Mouse (Mus musculus): ENCODE measurements around the gene Ces2a.
A peak's percentile ranks its signal among the peaks of the same experiment; 100 is the strongest.

Gene Ces2a

DNA sequence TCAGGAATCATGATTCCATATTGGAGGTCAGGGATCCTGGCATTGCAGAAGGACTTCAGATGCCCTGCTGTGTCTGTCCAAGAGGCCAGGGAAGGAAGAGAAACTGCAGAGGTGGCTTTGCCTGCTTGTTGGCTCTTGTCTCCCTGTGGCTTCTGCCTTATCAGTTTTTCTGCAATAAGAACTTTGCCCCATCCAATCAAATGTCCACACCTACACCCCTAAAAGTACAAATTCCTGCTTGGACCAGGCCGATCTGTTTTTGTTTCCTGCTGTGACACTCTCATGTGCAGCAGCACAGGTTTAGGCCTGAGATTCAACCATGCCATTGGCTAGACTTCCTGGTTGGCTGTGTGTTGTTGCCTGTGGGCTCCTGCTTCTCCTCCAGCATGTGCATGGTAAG lies at the start of gene Ces2a:
TSS of gene Ces2a (plus strand) at position 251 of the 400 bp plus-strand sequence.
- no peak for DNase-seq

DNA sequence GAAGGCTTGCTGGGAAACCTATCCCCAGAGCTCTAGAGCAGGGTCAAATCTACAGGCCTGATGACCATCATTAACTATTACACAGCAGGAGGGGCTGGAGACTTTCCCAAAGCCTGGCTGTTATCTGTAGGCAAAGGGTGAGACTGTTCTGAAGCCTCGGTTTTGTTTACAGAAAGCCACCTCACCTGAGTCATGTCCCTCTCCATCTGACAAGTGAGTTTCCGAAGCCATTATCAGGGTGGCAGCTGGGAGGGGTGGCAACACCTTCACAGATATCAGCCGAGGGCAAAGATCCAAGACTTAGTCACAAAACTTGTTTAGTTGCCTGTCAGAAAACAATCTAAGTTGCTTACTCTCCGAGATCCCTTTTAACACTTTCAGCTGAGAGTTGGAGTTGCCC lies 45.4 kb upstream of the Ces2a start:
- no peak for DNase-seq

DNA sequence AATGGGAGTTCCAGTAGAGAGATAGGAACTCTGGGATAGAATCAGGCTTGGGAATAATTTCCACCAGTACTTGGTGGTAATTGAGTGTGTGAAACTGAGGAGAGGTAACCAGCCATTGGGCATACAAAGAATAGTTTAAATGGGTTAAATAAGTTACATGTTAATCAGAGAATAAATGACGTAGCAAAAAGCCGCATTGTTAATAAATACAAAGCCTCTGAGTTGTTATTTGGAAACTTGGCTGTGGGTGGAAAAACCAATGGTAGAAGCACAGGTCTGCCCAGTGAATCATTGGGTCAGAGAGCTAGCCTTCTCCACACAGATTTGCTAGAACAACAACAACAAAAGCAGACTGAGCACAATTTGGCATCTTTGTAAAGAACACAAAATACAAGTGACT lies 35.2 kb upstream of the Ces2a start:
- DNase-seq: no peak

DNA sequence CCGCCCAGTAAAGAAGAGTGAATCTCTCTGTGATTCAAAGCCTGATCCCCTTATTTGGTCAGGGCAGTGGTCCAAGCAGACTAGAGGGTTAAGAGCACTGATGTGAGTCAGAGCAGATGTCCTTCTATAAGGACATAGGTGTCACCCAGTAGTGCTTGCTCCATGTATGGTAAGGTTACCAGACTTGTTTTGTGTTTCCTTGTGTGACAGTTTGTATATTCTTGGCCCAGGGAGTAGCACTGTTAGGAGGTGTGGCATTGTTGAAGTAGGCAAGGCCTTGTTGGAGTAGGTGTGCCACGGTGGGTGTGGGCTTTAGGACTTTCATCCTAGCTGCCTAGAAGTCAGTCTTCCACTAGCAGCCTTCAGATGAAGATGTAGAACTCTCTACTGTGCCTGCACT lies 31.9 kb upstream of the Ces2a start:
- DNase-seq: no peak

DNA sequence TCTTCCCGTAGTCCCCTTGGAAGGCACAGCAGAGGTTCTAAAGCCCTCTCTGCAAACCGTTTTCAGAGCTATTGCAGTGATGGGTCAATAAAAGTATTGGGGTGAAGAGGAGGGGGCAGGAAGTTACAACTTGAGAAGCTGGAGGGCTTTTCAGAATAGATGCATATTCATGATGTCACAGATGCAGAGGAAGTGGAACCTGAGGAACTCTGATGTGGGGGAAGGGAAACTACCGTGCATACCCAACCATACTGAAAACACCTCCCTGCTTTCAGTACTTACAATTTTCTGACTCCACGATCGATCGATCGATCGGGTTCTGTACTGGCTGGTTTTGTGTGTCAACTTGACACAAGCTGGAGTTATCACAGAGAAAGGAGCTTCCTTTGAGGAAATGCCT lies 12.6 kb upstream of the Ces2a start:
- DNase-seq: no peak

DNA sequence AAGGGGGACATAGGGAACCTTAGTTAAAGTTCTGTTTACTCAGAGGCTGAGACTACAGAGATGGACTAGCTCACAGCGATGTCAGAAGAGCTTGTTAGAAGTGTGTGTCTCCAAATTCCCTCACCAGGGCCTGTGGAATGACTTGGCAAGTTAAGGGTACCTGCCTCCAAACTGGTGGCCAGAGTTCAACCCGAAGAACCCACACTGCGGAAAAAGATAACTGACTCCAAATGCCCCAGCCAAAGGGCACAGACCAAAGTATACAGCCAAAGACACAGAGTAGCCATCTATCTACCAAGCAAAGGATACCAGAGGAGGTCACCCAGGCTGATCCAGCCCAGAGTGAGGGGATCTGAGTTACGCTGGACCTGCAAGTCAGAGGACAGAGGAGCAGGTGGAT lies 2.4 kb upstream of the Ces2a start:
- no peak for DNase-seq

DNA sequence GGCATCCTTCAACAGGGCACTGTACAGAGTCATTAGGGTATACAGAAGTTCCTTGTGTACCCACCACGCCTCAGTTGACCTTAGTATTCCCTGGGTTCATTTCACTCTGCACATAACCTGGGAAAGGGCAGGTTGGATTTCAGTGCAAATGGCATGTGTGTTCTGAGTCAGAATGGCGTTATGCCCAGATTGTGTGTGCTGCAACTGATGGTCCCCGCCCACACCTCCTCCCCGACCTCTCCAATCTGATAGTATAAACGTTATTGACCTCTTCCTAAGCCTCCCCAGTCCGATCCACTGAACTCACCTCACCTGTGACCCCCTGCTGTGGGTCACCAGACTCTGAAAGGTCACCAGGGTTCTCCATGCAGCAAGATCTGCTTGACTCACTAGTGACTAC lies 1.8 kb upstream of the Ces2a start:
- peak; percentile 62 for DNase-seq

DNA sequence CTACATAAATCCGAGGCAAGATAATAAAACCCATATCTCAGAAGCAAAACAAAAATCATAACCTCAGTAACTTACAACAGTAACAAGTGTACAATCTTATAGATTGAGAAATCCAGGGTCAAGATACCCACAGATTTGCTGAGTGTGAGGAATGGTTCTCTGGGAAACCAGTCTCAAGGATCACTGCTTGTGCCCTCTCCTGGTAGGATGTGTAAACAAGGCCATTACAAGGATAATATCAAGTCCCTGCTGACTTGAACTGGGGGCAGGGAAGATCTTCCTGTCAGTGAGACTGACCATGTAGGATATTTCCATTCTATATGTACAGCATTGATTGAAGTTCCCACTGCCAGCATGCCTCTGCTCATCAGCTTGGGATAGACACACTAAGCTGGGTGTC lies 8.2 kb downstream of the Ces2a start:
- DNase-seq: no peak

DNA sequence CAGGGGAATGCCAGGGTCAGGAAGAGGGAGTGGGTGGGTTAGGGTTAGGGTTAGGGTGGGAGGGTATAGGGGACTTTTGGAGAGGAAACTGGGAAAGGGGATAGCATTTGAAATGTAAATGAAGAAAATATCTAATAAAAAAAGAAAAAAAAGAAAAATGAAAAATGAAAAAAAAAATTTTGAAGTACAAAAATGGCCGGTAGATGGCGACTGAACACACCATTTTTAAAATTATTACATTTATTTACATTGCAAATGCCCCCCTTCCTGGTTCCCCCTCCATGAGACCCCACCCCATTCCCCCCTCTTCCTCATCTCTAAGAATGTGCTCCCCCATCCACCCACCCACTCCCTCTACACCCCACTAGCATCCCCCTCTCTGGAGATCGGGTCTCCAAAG lies 9.6 kb downstream of the Ces2a start:
- no peak for DNase-seq

DNA sequence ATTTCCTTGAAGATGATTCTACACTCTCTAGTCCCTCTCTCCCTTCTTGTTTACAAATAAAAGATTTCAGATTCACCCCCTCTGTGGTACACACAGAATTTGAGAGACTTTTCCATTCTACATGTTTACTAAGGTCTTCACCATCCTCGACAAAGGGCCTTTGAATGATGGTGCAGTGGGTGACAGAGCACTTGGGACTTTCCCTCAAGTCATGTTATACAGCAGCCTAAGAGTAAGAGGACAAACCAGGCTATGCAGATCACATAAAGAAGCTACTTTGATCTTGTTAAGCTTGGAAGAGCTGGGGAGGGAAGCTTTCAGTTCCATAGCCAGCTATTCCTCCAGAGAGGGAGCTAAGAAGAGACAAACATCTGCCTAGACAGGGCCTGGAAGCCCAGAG lies 19.0 kb downstream of the Ces2a start:
- DNase-seq: no peak

DNA sequence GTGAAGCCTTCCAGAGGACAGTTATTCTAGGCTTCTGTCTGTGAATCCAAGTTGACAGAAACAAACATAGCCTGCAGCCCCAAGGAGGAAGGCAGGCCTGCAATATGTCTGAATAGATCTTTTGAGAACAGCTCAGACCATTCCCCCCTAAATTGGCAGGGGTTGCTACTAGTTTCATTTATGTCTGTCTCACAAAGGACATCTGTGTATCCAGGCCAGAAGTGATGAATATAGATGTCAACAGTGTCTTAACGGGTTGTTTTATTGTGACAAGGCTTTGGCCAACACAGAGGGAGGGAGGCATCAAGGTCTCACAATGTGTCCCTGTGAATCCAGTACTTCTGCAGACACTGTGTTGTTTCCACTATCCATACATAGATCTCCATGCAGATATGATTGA lies 23.8 kb downstream of the Ces2a start:
- peak; percentile 5 for DNase-seq

DNA sequence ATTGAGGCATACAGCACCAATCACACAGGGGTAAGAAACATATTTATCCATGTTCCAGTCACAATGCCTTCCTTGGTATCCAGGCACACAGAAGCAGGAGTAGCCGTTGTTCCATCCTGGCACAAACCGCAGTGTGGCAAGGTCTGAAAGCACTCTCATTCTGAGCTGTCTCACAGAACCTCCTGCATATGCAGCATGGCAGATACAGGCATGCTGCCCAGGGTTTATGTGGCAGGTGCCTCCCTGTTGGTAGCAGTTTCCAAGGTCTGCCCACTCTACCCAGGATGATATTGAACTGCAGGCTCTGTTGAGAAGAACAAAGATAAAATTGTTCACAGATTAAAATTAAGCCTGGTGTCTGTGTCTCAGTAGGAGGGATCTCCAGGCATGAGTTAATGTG lies 24.4 kb downstream of the Ces2a start:
- DNase-seq: peak; percentile 68

DNA sequence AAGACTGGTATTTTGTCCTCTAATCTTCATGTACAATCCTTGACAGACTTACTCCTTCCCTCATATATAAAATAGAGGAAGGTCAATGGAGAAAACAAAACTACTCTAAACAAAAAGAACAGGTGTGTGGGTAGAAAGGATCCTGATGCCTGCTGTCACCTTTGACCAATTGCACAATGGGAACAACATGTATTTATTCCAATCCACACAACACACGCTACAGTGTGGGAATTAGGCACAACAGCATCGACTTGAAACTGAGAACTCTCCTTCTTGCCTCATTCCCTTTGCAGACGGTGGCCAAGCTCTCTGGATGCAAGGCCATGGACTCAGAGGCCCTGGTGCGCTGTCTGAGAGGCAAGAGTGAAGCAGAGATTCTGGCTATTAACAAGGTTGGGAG lies 27.3 kb downstream of the Ces2a start:
- DNase-seq: no peak

DNA sequence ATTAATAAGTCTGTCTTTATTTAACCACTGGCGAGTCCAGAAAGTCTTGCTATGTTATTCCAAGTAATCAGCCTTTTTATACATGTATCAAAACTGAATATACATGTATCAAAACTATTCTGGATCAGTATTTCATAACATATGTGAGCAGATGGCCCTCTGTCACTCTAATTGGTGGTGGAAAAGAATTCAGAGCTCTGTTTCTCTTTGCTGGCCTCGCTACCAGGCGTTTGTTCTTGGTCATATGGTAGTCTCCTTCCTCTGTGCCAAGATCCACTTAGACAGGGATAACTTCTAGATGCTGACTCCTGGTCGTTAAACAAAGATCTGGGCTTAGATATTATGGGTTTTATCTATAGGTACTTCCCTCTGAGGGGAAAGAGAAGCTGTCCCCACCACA lies 32.7 kb downstream of the Ces2a start:
- DNase-seq: peak; percentile 60

DNA sequence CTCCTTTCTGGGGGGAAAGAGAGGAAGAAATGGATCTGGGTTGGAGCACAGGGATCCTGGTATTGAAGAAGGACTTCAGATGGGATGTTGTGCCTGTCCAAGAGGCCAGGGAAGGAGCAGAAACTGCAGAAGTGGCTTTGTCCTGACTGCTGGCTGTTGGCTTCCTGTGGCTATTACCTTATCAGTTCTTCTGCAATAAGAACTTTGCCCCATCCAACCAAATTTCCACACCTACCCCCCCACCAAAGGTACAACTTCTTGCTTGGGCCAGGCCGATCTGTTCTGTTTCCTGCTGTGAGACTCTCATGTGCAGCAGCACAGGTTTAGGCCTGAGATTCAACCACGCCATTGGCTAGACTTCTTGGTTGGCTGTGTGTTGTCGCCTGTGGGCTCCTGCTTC lies 36.6 kb downstream of the Ces2a start:
- no peak for DNase-seq

DNA sequence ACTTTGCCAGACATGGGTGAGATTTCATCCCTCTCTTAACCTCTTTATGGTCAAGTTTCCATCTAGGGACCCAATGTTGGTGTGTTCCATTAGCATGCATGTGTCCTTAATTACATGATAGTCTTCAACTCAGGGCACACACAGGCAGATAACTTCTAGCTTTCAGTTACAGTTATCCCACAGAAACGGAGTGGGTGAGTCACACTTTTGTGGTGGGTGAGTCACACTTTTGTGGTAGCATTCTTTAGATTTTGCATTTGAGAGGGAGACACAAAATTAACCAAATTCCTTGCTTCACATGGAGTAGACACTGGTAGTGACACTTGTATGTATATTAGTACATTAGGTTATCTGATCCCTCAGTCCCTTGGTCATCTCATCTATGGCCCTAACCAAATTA lies 53.2 kb downstream of the Ces2a start:
- DNase-seq: no peak

DNA sequence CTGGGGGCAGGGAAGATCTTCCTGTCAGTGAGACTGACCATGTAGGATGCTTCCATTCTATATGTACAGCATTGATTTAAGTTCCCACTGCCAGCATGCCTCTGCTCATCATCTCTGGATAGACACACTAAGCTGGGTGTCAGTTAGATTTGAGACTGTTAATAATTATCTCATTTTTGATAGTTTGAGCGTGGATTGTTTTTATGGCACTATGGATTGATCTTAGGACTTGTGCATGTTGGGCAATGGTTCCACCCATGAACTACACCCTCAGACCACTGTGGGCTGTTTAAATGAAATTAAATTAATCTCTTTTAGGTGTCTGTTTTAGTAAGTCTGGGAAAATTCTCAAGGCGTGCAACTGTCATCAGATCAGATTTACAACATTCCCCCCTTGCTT lies 55.1 kb downstream of the Ces2a start:
- DNase-seq: no peak

DNA sequence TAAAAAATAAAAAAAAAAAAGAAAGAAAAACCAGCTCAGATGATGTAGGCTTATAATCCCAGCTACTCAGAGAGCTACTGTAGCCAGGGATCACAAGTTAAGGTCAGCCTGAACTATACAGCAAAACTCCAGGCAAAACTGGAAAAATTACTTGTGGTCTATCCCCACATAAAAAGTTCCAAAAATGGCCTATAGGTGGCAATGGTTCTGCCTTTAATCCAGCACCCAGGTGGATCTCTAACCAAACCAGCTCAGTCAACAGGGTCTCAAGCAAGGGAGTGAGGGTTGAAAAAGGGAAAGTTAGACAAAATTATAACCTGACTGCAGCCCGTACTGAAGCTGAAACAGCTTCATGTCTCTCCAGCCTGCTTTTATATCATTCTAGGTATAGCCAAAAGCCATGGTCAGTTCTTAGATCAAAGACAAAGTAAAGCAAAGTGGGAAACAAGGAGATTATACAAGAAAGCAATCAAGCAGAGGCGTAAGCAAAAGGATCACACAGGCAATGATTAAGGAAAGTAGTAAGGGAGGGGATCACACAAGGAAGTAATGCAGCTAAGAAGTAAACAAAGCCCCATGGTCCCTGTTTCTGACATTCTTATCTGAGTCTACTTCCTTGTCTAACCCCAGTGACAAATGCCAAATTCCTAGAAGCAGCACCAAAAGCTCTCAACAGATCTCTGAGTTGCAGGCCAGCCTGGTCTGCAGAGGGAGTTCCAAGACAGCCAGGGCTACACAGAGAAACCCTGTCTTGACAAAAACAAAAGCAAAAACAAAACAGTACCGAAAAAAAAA lies 56.3 kb downstream of the Ces2a start:
- DNase-seq: no peak

Data from layer of hippocampus, adult 9-11 months (tissue).